Mouse (Mus musculus) c-Kit-negative CD71-positive TER-119-positive erythroid progenitor cells, embryonic 14.5 days (primary cell): ENCODE data around the gene Slc26a11.
"Not testable (repeated sequence)": the region's sequence is repeated elsewhere in the genome, so short reads cannot be mapped to it uniquely, and the experiment has no call there.

Source experiments
- DNase-seq: peaks from one replicate; pipeline ENCODE4 v3.0.0-alpha.2; 2013; ENCODE audit warnings: low read depth, low spot score

Gene Slc26a11

DNA sequence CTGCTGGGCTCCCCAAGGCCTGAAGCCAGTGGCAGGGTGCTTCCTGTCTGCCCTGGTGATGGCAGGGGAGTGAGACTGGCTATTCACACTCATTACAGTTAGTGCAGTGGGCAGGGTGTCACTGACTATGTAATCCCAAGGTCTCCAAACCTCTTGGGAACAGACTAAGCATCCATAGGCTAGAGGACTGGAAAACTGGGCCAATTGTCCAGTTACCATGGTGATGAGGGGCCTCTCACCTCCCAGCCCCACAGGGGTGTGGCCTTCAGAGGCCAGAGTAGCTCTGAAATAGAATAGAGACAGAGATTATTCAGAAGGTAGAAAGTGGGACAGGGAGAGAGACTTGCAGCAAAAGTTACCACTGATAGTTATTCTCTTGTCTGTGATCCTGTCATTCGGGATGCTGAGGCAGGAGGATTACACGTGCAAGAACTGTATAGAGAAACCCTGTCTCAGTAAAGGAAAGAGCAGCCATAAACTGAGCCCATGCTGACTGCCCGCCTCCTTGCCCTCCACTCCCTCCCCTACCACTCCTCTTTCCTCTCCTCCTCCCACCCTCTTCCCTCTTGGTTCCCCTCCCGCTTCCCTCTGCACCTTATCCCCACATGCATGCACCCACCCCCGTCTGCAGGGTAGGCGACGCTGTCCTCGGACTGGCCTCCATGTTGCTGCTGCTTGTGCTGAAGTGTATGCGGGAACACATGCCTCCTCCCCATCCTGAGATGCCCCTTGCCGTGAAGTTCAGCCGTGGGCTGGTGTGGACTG, 7.6 kb downstream of the Slc26a11 start:
- DNase-seq = no peak

GRCm38 (mm10) chr11:119363534-119364145, 8.3 kb downstream of the Slc26a11 start:
- DNase-seq = peak; percentile 11

GRCm38 (mm10) chr11:119375425-119375824, 20.1 kb downstream of the Slc26a11 start:
- DNase-seq = no peak

GRCm38 (mm10) chr11:119377326-119377725, 22.0 kb downstream of the Slc26a11 start:
- DNase-seq = no peak

DNA sequence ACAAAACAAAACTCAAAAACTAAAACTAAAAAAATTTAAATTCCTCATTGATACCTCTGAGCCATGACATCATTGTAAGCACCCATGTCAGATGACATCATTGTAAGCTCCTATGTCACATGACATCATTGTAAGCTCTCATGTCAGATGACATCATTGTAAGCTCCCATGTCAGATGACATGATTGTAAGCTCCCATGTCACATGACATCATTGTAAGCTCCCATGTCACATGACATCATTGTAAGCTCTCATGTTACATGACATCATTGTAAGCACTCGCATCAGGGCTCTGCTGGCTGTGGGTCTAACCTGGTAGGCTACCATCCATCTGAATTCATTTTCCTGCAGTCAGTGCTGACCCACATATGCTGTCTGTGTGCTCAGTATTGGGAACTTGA, 23.2 kb downstream of the Slc26a11 start:
- DNase-seq = no peak

- no peak for DNase-seq
Observed at GRCm38 (mm10) chr11:119381631-119382337, 26.4 kb downstream of the Slc26a11 start.

DNA sequence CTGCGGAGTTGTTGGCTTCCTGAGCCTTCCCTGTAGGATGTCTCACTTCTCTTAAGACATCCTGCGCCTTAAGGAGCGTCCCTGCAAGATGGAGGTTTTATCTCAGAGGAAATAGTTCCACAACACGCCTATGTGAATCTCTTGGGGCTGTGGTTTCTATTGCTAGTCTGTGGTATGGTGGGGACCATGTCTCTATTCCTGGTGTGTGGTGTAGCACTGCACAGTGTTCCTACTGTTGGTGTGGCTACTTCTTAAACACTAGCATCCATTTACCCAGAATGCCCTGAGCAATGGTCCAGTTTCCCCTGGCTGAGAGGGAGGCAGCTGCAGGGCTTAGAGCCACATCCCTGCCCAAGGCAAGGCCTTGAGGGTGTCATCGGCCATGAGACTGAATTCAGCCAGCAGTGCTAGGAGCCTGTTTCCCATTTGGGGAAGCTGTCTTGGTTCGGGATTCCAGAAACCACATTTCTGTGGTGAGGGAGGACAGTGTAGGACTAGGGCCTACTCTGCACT, 27.0 kb downstream of the Slc26a11 start:
- DNase-seq = no peak

GRCm38 (mm10) chr11:119384904-119385303, 29.5 kb downstream of the Slc26a11 start:
- DNase-seq = no peak

GRCm38 (mm10) chr11:119386306-119386705, 30.9 kb downstream of the Slc26a11 start:
- no peak for DNase-seq

DNA sequence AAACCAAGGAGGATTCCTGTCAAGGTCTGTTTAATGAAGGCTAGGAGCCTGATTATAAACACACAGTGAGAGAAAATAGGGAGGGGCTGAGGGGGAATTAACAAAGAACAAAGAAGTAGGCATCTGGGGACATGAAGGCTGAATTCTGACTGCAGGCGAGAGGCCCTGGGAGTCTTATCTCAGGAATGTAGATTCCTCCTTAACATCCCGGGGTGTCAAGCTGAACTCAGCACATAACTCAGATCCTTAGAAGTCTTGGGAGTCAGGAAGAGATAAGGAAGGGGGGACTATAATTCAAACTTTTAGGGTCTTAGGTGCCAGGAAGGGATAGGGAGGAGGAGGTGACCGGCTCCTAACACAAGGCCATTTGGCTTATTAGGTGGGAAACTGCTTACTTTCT, 31.9 kb downstream of the Slc26a11 start:
- not testable (repeated sequence) for DNase-seq

DNA sequence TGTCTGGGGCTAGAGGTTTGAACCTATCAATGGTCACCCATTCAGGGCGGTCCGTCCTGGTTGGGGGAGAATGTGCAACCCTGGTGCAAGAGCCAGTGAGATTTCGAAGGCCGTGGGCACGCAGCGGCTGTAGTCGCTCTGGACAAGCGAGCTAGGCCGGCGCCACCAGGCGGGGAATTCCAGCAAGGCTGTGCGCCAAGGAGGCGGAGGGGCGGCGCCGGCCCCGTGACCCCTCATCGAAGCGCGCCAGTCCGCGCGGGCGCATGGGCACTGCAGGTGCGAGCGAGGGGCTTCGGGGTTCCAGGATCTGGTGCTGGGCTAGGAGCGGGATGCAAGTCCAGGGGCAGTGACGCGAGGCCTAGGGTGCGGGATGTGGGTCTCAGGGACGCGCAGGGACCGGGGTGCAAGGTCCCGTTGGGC, 34.5 kb downstream of the Slc26a11 start:
- no peak for DNase-seq

GRCm38 (mm10) chr11:119390271-119391231, 35.2 kb downstream of the Slc26a11 start:
- no peak for DNase-seq

DNA sequence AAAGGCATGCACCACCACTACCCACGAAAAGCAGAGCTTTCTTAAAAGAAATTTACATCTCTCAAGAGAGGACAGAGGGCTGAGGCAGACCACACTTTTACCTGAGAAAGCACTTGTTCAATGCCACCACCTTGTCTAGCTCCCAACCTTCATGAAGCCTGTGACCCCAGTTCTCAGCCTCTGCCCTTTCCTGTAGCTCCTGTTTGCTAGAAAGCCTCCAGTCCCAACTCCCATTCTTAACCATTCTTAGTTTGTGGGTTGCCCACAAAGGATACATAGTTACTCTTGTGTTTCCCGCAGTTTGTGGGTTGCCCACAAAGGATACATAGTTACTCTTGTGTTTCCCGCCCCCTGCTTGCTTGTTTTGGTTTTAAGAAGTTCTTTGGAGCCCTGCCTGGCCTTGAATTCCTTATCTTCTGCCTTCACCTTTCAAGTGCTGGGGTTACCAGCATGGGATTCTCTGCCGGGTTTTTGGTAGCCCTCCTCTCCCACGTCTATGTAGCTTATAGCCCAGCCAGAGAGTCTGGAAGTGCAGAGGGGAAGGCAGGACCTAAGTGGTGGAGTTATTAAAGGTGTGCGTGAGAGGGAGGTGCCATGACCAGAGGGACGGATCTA, 36.1 kb downstream of the Slc26a11 start:
- DNase-seq = no peak

DNA sequence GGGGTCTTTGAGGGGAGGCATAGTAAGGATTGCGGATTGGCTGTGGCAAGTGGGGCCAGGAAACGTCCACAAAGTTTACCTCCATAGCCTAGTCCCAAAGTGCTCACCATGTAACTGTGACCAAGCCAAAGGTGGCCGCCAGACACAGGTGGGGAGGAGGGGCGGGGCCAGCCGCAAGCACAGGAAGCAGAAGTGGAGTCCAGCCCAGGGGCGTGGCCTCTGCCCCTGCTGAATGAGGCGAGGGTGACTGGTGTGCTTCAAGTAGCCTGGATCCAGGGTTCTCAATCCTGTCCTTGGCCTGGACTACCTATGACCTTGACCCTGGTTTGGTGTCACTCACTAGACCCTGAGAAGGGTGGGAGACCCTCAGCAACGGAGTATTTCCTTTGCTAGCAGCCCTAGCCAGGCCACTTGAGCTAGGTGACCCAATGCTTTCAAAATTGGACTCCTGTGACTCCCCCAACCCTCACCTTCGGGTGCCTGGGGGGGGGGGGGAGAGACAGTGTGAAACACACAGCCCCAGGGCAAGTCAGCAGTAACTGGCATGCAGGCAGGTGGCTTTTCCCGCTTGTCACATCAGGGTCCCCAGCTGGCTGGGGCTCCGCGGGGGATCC, 36.8 kb downstream of the Slc26a11 start:
- DNase-seq = peak; percentile 49

DNA sequence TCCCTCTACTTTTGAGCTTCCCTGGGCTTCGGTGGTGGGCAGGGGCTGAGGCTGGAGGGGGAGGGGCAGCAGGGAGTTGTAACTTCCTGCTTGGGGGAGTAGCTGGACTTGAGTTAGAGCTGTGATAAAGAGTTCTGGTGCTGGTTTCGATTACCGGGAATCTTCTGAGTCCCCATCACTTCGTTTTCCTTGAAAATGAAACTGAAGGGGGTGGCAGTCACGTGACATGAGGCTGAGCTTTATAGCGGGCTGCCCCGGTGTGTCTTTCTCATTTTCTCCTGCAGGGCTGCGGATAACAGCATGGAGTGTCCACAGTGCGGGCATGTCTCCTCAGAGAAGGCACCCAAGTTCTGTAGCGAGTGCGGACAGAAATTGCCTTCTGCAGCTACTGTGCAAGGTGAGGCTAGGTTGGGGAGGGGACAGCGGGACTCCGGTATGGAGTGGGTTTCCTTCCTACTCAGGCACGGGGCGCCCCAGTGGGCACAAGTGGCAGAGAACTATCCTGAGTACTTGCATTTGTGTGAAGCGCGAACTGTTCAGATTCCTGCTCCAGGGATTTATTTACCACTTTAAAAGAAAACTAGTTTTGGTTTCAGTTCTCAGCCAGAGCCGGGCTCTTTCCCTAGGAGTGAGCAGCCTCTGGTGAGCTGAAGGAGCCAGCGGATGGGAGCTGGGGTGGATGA, 37.6 kb downstream of the Slc26a11 start, which contains the start of gene Rnf213:
Gene Rnf213, plus strand, starts transcription at position 301 of the 683 bp plus-strand sequence.
- DNase-seq = no peak

DNA sequence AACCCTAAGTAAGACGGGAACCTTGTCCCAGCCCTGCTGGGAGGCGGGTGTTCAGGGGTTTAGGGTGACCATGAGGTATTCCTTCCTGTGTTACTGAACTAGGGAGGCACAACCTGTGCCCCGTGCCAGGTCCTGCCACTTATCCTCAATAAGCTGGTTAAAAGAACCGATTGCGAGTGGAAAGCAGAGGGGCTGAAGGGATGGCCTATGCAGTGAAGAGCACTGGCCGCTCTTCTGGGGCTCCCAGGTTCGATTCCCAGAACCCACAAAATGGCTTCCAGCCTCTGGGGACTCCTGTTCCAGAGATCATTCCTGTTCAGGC, 38.1 kb downstream of the Slc26a11 start:
- no peak for DNase-seq

DNA sequence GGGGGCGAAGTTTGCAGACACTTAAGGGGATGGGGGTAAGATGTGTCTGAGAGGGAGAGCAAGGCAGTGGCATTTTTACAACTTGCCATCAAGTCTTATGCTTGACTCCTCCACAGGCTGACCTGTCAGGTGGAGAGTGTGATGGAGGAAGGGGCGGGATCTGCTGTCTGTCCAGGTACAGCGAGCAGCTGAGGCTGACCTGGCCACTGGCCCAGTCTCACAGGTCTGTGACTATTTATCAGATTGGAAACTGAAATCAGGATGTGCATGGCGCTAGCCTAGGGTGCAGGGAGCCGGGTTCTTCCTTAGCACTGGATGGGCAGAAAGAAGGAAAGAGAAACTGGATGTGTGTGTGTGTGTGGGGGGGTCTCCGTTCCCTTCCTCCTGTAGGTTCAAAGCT, 38.9 kb downstream of the Slc26a11 start:
- no peak for DNase-seq

GRCm38 (mm10) chr11:119395394-119395793, 40.0 kb downstream of the Slc26a11 start:
- DNase-seq = no peak

- DNase-seq = no peak
Observed at GRCm38 (mm10) chr11:119395931-119396330, 40.6 kb downstream of the Slc26a11 start.

DNA sequence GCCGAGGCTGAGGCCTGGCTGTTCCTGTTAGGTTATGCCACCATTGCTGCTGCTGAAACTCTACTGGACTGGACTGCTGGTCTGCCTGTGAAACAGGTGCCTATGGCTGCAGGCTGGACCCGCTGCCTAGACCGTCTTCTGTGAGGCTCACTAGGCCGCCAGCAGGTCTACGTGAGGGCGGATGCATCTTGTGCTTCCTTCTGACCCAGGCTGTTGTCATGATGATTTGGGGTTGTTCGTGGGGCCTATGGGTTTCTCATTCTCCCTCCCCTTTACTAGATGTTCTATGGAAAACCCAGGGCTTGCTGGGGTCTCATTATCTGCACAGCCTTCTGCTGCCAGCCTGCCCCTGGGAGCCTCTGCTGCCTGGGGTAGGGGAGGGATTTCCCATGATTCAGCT, 41.1 kb downstream of the Slc26a11 start:
- DNase-seq = no peak
